Mouse (Mus musculus) left cerebral cortex, postnatal 10 days (tissue): ENCODE measurements around the gene Cldn22. TPM values are rescaled to one million over a fixed set of nuclear protein-coding genes. Genes with fewer than 3 reads are reported as not detected.

ENCODE experiments used
- DNase-seq, 2 experiments: peaks; one replicate each; pipeline ENCODE4 v3.0.0; 2021 to 2022; ENCODE audit warnings: low spot score in 2 of 2, mixed read lengths in 1 of 2; ENCODE audit errors: extremely low spot score in 1 of 2
- intact Hi-C: fragments of 180-260 bp; cut with DNase I; formaldehyde crosslinking; loops from one replicate; pipeline ENCODE4 v1.15.1; 2025
- total RNA-seq, 2 experiments: library from RNA; stranded (reverse); gene quantifications; 2 replicates each; pipeline ENCODE4 v1.2.3; 2021

The Cldn22 gene
- total RNA-seq = under 1 TPM in 1 of 2 experiments, not detected in 1; 0.34 TPM

DNA sequence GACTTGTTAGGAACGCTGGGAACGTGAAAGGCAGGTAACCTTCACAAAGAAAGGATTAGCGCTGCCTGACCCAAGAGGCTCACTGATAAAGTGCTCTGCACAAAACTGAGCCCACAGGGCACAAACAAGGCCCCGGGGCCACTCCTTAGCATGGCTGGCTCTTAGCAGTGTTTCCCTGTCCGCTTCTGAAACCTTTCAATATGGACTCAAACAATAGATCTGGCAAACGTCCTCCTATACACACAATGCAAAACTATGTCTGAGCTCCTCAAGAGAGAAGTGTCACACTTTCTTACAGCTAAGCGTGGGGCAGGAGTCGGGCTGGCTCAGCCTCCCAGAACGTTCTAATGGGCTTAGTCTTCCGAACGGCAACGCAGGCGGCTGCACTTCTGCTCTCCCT is at the start of gene Cldn22:
TSS of gene Cldn22 (plus strand) at position 301 of the 400 bp plus-strand sequence.
- no peak for DNase-seq
- intact Hi-C loops = loop anchor here (5.0 kb wide), 1 partner anchor 37 kb away; no protein-coding TSS in a partner anchor

DNA sequence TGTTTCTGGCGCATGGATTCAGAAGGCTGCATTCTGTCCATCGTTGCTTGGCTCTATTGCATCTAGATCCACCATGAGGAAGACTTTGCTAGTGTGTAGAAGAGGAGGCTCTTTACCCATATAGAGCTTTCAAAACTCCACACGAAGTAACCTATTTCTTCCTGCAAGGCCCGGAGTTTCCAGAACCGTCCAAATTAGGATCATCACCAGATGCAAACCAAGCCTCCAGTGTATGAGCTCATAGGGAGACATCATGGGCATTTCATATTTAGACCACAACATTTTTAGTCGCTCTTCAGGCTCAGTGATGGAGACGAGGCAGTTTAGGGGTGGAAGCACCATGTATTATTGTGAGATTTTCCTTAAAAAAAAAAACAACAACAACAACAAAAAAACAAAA is 46.9 kb upstream of the Cldn22 start:
- intact Hi-C loops = no loop called here
- no peak for DNase-seq

- intact Hi-C loops = no loop called here
- DNase-seq = no peak
Measured at GRCm38 (mm10) chr8:47779589-47779988, 44.7 kb upstream of the Cldn22 start.

DNA sequence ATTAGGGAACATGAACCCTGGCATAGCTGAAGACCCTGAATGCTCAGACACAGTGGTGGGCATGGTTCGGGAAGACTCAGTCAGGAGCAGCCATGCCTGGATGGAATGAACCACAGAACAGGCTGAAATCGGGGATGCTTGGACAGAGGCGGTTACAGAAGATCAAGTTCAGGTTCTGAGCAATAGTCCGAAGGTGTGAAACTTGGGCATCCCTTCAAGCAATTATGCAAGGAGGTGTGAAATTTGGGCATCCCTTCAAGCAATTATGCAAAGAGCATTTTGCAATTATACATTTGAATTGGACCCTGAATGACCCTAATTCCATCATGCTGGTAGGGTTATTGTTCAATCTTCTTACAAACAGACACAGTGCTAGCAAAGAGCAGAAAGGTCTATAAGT is 42.4 kb upstream of the Cldn22 start:
- DNase-seq = no peak
- intact Hi-C loops = no loop called here

- no peak for DNase-seq
- intact Hi-C loops = no loop called here
Measured at GRCm38 (mm10) chr8:47783544-47783943, 40.7 kb upstream of the Cldn22 start.

GRCm38 (mm10) chr8:47783944-47784343 is 40.3 kb upstream of the Cldn22 start:
- intact Hi-C loops = no loop called here
- peak in 1 of 2 experiments; percentile 69 for DNase-seq

GRCm38 (mm10) chr8:47784436-47784835 is 39.8 kb upstream of the Cldn22 start:
- intact Hi-C loops = no loop called here
- no peak for DNase-seq

DNA sequence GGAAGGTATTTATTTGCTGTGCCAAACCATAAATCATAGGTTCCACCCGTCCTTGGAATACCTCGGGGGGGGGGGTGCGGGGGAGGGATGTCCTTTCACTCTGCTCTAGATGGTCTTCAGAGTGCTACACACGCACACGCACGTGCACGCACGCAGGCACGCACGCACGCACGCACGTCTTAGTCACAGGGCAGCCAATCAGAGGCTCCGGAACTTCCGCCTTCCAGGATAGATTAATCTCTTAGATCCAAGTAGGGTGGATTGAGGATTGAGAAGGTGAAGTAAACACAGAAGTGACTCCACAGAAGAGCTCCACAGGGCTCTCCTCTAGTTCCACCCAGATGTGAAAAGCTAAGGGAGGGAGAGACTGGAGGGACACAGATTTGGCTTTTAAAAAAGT is 38.0 kb upstream of the Cldn22 start:
- intact Hi-C loops = loop anchor here (5.0 kb wide), 1 partner anchor 36 kb away; the partner anchor contains the start of genes Cldn22 and Cldn24

GRCm38 (mm10) chr8:47787705-47788104 is 36.6 kb upstream of the Cldn22 start:
- DNase-seq = no peak
- intact Hi-C loops = loop anchor here (5.0 kb wide), 1 partner anchor 35 kb away; the partner anchor contains the start of genes Cldn22 and Cldn24

More for the DNA sequence above, 38.0 kb upstream of the Cldn22 start:
- DNase-seq = no peak

GRCm38 (mm10) chr8:47791986-47792385 is 32.3 kb upstream of the Cldn22 start:
- intact Hi-C loops = no loop called here
- DNase-seq = no peak

GRCm38 (mm10) chr8:47799438-47799837 is 24.8 kb upstream of the Cldn22 start:
- intact Hi-C loops = no loop called here
- DNase-seq = no peak

DNA sequence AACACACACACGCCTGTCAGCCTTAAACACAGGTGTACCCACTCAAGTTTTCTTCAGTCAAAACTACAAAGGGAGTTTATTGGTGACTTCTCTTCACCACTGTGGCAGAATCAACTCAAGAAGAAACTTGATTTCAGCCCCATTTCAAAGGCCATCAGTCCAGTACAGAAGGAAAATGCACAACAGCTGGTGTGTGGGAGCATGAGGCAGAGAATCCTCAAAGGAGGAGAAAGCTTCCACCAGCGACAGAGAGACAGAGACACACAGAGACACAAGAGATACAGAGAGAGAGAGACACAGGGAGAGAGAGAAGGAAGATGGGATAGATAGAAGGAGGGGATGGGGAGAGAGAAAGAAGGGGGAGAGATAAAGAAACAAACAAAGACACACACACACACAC is 21.9 kb upstream of the Cldn22 start:
- intact Hi-C loops = no loop called here

GRCm38 (mm10) chr8:47804262-47804661 is 20.0 kb upstream of the Cldn22 start:
- intact Hi-C loops = no loop called here
- no peak for DNase-seq

More for the DNA sequence above, 21.9 kb upstream of the Cldn22 start:
- DNase-seq = no peak

- DNase-seq = no peak
- intact Hi-C loops = no loop called here
Measured at GRCm38 (mm10) chr8:47809970-47810665, 14.2 kb upstream of the Cldn22 start.

DNA sequence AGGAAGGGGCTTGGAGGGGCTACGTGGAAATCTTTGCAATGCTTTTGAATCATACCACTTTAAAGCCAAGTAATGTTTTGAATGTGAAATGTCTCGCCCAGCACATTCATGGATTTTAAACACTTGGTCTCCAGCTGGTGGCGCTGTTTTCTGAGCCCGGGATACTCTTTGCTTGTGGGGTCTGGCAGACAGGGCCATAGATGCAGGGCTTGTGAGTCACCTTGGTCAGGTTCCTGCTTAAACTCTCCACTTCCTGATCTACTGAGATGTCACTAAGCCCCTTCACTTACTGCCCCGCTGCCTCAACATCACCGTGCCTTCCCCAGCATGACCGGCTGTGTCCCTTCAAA is 13.6 kb upstream of the Cldn22 start:
- intact Hi-C loops = no loop called here
- DNase-seq = no peak

DNA sequence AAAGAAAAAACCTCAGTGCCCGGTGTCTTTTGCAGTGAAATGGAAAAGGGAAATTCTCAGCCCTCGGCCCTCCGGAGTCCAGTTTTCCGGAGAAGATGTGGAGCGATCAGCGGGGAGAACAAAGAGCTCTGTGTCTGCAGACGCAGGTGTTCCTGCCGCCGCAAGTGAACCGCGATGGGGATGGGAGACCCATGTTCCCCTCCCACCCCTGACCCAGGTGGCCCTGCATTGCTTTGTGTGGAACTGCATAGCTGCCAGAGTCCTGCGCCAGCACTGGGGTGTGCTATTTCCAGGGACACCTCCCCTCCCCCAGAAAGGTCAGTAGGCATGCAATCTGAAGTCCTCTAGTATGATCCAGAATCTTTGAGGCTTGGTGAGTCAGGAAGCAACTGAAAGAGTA is 13.1 kb upstream of the Cldn22 start:
- intact Hi-C loops = no loop called here
- DNase-seq = no peak

GRCm38 (mm10) chr8:47819034-47819433 is 5.2 kb upstream of the Cldn22 start:
- intact Hi-C loops = no loop called here
- DNase-seq = no peak

DNA sequence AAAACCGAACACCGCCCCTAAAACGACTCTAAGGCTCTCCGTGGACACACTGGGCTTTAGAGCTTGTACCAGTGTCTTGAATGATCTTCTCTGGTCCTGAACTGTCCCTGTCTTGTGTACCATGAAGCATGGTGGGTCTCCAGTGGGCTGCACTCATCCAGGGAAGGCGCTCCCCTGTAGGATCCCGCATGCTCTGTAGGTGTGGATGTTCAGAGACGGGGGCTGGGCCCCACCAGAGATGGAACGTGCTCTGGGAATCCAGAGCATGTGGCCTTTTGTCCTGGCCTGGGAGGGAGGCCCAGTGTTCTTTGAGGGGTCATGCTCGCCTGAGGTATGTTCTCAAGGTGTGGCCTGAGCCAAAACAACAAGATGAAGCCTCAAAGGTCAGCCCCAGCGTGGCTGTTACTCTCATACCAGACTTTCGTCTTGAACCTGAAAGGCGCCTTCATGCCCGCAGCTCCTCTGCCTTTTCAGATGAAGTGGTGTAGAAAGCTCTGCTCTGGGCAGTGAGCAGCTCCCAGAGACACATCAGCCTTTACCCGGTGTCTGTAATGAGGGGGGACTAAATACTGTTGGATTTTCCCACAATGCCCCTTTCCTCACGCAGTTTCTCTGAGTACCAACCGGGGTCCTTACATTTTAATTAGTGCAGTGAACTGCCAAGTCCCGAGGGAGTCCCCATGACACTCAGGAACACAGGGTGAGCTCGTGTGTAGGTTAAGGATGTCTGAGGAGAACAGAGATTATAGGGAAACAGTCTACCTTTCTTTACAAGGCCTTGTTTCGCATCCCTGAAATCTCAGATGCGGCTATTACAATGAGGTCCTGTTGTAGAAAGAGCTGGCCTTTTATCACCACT is 3.1 kb upstream of the Cldn22 start:
- DNase-seq = peak in 1 of 2 experiments; percentile 7
- intact Hi-C loops = loop anchor here (5.0 kb wide), 1 partner anchor 34 kb away; no protein-coding TSS in a partner anchor

DNA sequence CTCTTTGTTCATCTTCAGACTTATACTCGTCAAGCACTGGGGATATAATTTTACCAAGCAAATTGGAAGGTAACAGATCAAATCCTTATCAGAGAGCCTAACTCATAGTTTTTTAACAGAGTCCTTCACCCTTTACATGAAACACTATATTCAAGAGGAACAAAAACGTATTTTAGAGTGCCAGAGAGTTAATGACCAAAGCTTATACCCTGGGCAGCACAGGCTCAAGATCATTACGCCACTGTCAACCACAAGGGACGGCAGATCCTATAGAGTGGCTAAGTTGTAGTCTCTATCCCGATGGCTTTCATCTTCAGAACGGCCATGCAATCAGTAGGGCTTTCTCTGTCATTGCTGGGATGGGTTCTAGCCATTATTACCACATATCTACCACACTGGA is 2.4 kb upstream of the Cldn22 start, which contains the start of gene Cldn24:
TSS of gene Cldn24 (plus strand) at position 301 of the 400 bp plus-strand sequence.
- intact Hi-C loops = loop anchor here (5.0 kb wide), 1 partner anchor 35 kb away; no protein-coding TSS in a partner anchor
- peak in 1 of 2 experiments; percentile 2 for DNase-seq

DNA sequence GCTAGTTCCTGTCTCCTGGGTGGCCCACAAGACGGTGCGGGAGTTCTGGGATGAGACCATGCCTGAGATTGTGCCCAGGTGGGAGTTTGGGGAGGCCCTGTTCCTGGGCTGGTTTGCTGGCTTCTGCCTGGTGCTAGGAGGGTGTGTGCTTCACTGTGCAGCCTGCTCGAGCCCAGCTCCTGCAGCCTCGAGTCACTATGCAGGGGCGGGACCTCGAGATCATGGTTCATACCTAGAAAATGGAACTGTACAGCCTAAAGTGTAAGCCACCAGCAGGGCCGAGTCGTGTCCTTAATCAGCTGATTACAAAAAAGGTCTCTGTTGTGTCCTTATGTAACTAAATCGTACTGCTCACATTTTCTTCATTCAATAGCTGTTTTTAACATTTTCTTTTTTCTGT is 1.7 kb upstream of the Cldn22 start:
- intact Hi-C loops = loop anchor here (5.0 kb wide), 1 partner anchor 35 kb away; no protein-coding TSS in a partner anchor
- peak in 1 of 2 experiments; percentile 15 for DNase-seq
